Mouse (Mus musculus) activated CD4-positive, CD25-positive, alpha-beta regulatory T cell, adult 4 months (primary cell): ENCODE results near the gene Riox1. TPM values are rescaled to one million over a fixed set of nuclear protein-coding genes. Genes with fewer than 3 reads are reported as not detected.

ENCODE experiments used
- polyA plus RNA-seq, 2 experiments: library from polyadenylated mRNA; unstranded; fragments of 100-300 nt; shearing (Covaris generic); gene quantifications; one replicate each; pipeline ENCODE4 v1.2.1; 2017

Gene Riox1
- polyA plus RNA-seq, 2 experiments from 2014 or later = 1.2 to 2.0 TPM

Other genes starting within 250 kb of the Riox1 start
- not detected for gene Papln, start 187.0 kb upstream of the Riox1 start, polyA plus RNA-seq
- gene Numb, start 28.7 kb upstream of the Riox1 start, polyA plus RNA-seq = 10 to 100 TPM; 27.8 to 34.9 TPM
- gene Heatr4, start 34.2 kb downstream of the Riox1 start, polyA plus RNA-seq = not detected
- gene Acot2, start 37.3 kb downstream of the Riox1 start, polyA plus RNA-seq = 10 to 100 TPM; 24.2 to 34.4 TPM
- not detected for gene Acot1, start 58.9 kb downstream of the Riox1 start, polyA plus RNA-seq
- not detected for gene Acot4, start 87.8 kb downstream of the Riox1 start, polyA plus RNA-seq
- gene Gm49366, start 88.3 kb downstream of the Riox1 start, polyA plus RNA-seq = not detected
- not detected for gene Acot3, start 101.5 kb downstream of the Riox1 start, polyA plus RNA-seq
- gene Acot5, start 118.7 kb downstream of the Riox1 start, polyA plus RNA-seq = not detected
- gene Acot6, start 150.0 kb downstream of the Riox1 start, polyA plus RNA-seq = under 1 TPM; 0.61 to 0.89 TPM
- gene Dnal1, start 163.8 kb downstream of the Riox1 start, polyA plus RNA-seq = under 1 TPM in 1 of 2 experiments, not detected in 1; 0.81 TPM
- not detected for gene Pnma1, start 197.9 kb downstream of the Riox1 start, polyA plus RNA-seq